Mouse (Mus musculus) midbrain, embryonic 15.5 days (tissue): ENCODE measurements around the gene Nrbf2. TPM values are rescaled to one million over a fixed set of nuclear protein-coding genes. Genes with fewer than 3 reads are reported as not detected.
A peak's percentile ranks its signal among the peaks of the same experiment; 100 is the strongest.

Experiments
- ATAC-seq: fragments of 200-750 bp; cut with Nextera tagmentation; replicated peaks from 2 replicates; pipeline ENCODE4 v1.8.0; 2017; ENCODE audit warnings: moderate TSS enrichment
- H3K27ac ChIP-seq: fragments of 300-500 bp; sonication (generic); 2 replicates; pipeline ENCODE4 v1.5.1; 2015; ENCODE audit warnings: mild to moderate bottlenecking, inconsistent platforms
- H3K27me3 ChIP-seq: fragments of 300-500 bp; sonication (generic); replicated peaks from 2 replicates; pipeline ENCODE4 v1.6.1; 2015; ENCODE audit warnings: inconsistent platforms
- H3K36me3 ChIP-seq: fragments of 300-500 bp; sonication (generic); replicated peaks from 2 replicates; pipeline ENCODE4 v1.6.1; 2015; ENCODE audit warnings: inconsistent platforms
- H3K4me1 ChIP-seq: fragments of 300-500 bp; sonication (generic); 2 replicates; pipeline ENCODE4 v1.6.1; 2015; ENCODE audit warnings: inconsistent platforms
- H3K4me2 ChIP-seq: fragments of 300-500 bp; sonication (generic); 2 replicates; pipeline ENCODE4 v1.6.1; 2015; ENCODE audit warnings: inconsistent platforms, mild to moderate bottlenecking, moderate library complexity
- H3K4me3 ChIP-seq: fragments of 300-500 bp; sonication (generic); 2 replicates; pipeline ENCODE4 v1.5.1; 2015; ENCODE audit warnings: mild to moderate bottlenecking, inconsistent platforms
- H3K9ac ChIP-seq: fragments of 300-500 bp; sonication (generic); 2 replicates; pipeline ENCODE4 v1.6.1; 2015; ENCODE audit warnings: mild to moderate bottlenecking, inconsistent platforms
- H3K9me3 ChIP-seq: fragments of 300-500 bp; sonication (generic); 2 replicates; pipeline ENCODE4 v1.6.1; 2016; ENCODE audit warnings: inconsistent platforms
- WGBS: fragments of 180-500 bp; shearing (Covaris S2); methylation state at CpG from one replicate; pipeline ENCODE4 v1.1.7; 2015; ENCODE audit warnings: mixed read lengths; 5-methylcytosine and 5-hydroxymethylcytosine counted together
- polyA plus RNA-seq: library from polyadenylated mRNA; unstranded; fragments of >200 nt; fragmentation: Nextera tagmentation; extraction: Ambion mirVana; gene quantifications from 2 replicates; pipeline ENCODE4 v1.2.1, GENCODE M21; 2015

The Nrbf2 gene
- polyA plus RNA-seq, 1 experiment from 2014 or later = 40.4 TPM

DNA sequence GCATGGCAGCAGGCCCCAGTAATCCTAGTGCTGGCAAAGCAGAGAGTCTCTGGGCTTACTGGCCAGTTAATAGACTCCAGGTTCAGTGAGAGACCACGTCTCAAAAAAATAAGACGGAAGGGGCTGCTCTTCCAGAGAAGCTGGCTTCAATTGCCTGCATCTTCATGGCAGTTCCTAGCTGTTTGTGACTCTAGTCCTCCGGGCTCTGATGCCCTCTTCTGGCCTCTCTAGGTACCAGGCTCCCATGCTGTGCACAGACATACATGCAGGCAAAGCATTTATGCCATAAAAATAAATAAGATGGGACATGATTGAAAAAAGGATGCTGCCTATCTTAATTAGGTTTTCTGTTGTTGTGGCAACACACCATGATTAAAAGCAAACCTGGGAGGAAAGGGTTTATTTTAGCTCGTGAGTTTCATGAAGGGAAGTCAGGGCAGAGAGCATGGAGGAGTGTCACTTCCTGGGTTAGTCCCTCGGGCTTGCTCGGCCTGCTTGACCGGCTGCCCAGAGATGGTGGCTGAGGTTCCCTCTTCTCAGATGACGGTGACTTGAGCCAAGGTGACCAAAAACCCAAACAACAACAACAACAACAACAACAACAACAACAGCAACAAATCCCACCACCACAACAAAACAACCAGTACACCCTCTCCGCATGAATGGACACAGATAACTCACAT is 26.3 kb upstream of the Nrbf2 start:
- Histone ChIP-seq H3K9me3 (no peaks in the 10 kb centered on the region), H3K27me3 (no peaks in the 10 kb centered on the region), H3K36me3 (no peaks in the 10 kb centered on the region), H3K9ac (no peak overlapping the region), H3K27ac (no peak overlapping the region), H3K4me1 (no peaks in the 10 kb centered on the region), H3K4me3 (no peak overlapping the region), H3K4me2 (no peak overlapping the region)
- 32% methylated on average over 9 of the region's 9 CpGs for WGBS
- 0 out of 2 replicates have a peak, but pooled peaks have one; percentile 59 for ATAC-seq

DNA sequence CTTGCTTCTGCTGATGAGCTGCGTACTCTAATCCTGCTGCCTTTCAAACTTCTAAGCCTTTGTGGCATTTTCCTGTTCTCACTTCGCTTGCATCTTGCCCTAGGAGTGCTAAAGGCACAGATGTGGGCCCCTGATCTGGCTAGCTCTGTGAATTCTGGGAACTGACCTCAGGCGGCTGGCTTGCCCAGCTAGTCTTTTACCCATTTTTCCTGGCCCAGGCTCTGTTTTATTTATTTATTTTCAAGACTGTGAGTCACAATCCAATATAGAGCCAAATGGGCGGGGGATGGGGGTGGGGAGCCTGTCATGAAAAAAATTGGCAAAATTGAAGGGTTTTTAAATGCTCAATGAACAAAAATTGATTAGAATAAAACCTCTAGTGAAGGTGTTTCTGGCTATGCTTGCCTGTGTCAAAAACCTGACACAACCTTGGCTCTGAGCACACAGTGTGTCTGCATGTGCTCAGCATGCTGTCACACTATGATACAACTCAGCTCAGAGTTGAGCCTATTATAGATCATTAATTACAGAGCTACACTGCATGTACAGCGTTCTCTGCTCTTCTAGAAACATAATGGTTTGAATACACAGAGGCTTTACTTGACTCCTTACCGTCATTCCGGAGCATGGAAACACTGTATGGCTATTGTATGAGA is 24.5 kb upstream of the Nrbf2 start:
- no peak for ATAC-seq
- Histone ChIP-seq H3K27me3 (no peaks in the 10 kb centered on the region), H3K4me1 (no peaks in the 10 kb centered on the region), H3K4me2 (no peak overlapping the region), H3K9me3 (no peaks in the 10 kb centered on the region), H3K4me3 (no peak overlapping the region), H3K27ac (no peak overlapping the region), H3K36me3 (no peaks in the 10 kb centered on the region), H3K9ac (no peak overlapping the region)
- 76% methylated on average over 7 of the region's 7 CpGs for WGBS

DNA sequence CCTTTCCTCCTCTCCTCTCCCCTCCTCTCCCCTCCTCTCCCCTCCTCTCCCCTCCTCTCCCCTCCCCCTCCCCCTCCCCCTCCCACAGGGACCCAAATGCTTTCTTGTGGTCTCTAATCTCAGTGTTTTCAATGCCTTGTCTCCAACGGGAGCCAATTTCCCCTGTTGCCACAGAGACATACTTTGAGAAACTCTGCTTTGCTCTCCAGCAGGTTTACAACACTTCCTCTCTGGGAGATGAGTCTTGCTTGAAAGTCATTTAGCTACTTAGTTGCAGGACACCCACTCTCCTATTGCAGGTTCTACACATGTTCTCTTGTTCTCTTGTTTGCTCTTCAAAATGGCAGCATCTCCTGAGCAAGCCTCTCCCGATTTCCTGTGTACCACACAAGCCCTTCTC is 17.2 kb upstream of the Nrbf2 start:
- Histone ChIP-seq H3K4me3 (no peak overlapping the region), H3K9ac (no peak overlapping the region), H3K4me2 (no peak overlapping the region), H3K4me1 (no peaks in the 10 kb centered on the region), H3K27ac (no peak overlapping the region), H3K27me3 (no peaks in the 10 kb centered on the region), H3K36me3 (no peaks in the 10 kb centered on the region), H3K9me3 (no peaks in the 10 kb centered on the region)
- WGBS = 69% methylated on average over 2 of the region's 2 CpGs
- no peak for ATAC-seq

DNA sequence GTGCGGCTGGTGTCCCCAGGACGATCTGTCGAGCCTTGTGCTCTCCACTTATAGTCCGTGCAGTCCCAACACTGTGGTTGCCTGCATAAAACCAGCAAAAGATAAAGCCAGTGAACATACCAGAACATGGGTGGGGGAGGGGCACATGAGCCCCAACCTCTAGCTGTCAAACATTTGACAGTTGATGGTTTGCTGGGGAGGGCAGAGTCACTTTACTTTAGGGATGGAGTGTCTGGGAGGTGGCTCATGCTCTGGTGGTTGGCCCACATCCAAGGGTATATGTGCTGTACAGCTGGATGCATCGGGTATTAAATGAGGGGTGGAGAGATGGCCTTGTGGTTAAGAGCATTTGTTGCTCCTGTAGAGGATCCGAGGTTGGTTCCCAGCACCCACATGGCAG is 15.9 kb upstream of the Nrbf2 start:
- WGBS = 94% methylated on average over 6 of the region's 6 CpGs
- no peak overlapping the region for H3K27ac ChIP-seq
- no peak overlapping the region for H3K9ac ChIP-seq
- ATAC-seq = no peak
- no peaks in the 10 kb centered on the region for H3K36me3 ChIP-seq
- H3K9me3 ChIP-seq = no peaks in the 10 kb centered on the region
- H3K4me1 ChIP-seq = no peaks in the 10 kb centered on the region
- H3K4me3 ChIP-seq = no peak overlapping the region
- H3K27me3 ChIP-seq = no peaks in the 10 kb centered on the region
- no peak overlapping the region for H3K4me2 ChIP-seq

DNA sequence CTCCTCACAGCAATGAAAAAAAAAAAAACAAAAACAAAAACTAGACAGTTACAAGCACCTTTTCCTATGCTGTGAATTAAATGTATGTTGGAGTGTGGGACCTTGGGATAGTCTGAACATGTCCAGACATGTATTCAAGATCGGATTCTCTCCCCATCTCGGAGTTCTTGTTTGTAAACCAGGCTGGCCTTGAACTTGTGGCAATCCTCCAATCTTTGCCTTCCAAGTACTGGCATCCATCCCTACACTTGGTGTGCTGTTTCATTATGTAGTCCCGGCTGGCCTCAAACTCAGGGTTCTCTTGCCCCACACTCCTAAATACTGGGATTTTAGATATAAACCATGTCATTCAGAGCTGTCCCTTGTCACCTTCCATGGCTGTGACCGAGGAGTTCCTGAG is 14.2 kb upstream of the Nrbf2 start:
- no peaks in the 10 kb centered on the region for H3K4me1 ChIP-seq
- 80% methylated on average over 4 of the region's 4 CpGs for WGBS
- no peak overlapping the region for H3K27ac ChIP-seq
- H3K27me3 ChIP-seq = no peaks in the 10 kb centered on the region
- no peak overlapping the region for H3K9ac ChIP-seq
- H3K4me3 ChIP-seq = no peak overlapping the region
- no peaks in the 10 kb centered on the region for H3K9me3 ChIP-seq
- no peaks in the 10 kb centered on the region for H3K36me3 ChIP-seq
- H3K4me2 ChIP-seq = no peak overlapping the region
- no peak for ATAC-seq

DNA sequence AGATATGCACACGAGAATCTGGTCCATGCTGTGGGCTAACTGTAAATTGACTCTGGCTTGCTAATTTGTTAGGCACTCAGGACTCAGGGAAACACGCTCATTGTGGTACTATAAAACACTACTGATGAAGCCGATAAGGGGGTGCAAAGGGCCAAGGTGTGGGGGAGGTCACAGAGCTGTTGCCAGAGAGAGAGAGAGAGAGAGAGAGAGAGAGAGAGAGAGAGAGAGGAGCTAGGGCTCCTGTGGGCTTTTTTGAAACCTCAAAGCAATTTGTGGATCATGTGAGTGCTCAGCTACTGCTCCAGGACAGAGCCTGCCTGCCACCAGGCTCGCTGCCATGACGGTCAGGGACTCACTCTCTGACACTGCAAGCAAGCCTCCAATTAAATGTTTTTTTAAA is 13.8 kb upstream of the Nrbf2 start:
- H3K4me2 ChIP-seq = no peak overlapping the region

DNA sequence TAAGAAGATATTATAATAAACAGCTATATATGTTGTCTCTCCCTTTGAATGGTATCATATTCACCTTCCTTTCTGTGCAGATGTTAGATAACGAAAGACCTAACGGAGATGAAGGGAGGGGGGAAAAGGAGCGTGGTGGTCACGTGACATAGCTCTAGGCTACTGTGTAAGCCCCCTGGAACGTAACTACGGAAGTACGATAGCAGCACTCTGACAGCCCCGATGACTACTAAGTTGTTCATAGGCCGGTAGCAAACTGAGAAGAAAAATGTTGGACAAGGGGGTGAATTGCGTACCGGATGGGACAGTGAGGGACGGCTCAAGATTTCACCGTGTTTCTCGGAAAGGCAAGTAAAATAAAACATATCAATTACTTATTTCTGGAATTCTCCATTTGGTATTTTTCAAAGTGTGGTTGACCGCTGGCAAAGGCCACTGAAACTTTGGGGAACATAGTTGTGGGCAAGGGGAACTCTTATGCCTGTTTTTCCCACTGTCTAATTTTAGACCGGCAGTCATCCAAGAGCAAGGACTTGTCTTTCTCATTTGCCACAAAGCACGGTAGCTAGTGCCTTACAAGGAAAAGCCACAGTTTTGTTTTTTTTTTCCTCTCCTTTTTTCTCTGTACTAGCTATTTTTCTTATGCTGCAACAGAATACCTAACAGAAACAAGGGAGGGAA is 12.2 kb upstream of the Nrbf2 start:
- Histone ChIP-seq H3K36me3 (no peaks in the 10 kb centered on the region), H3K27ac (no peak overlapping the region), H3K9me3 (no peaks in the 10 kb centered on the region), H3K4me2 (no peak overlapping the region), H3K9ac (no peak overlapping the region), H3K27me3 (no peaks in the 10 kb centered on the region), H3K4me1 (no peaks in the 10 kb centered on the region), H3K4me3 (no peak overlapping the region)
- 93% methylated on average over 17 of the region's 17 CpGs for WGBS
- no peak for ATAC-seq

More for the DNA sequence above, 13.8 kb upstream of the Nrbf2 start:
- ATAC-seq = no peak
- Histone ChIP-seq H3K9ac (no peak overlapping the region), H3K4me1 (no peaks in the 10 kb centered on the region), H3K9me3 (no peaks in the 10 kb centered on the region), H3K27ac (no peak overlapping the region), H3K4me3 (no peak overlapping the region), H3K27me3 (no peaks in the 10 kb centered on the region), H3K36me3 (no peaks in the 10 kb centered on the region)
- WGBS = 65% methylated on average over 5 of the region's 5 CpGs

DNA sequence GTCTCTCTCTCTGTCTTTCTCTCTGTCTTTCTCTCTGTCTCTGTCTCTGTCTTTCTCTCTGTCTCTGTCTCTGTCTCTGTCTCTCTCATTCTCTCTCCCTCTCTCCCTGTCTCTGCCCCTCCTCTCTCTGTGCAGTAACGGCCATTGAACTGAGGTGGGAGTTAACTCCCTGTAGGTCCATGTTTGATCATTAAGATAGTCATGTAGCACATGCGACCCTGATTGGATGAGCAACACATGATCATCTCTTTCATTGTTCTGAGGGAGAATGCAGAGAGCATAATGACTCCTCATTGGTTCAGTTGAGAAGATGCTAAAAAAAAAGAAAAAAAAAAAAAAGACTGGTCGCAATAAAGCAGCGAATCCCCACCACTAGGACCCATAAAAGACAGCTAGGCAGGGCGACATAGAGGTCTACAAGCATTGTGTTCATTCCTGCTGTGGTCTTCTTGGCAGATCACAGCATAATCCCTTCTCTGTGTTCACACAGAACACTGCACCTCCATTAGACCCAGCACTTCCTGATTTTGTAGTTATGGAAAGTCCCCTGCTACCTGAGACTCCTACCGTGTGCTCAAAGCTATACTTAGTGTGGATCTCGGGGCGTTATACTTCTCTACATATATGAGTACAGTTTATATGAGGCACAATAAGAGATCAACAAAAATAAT is 11.5 kb upstream of the Nrbf2 start:
- 86% methylated on average over 8 of the region's 8 CpGs for WGBS
- Histone ChIP-seq H3K9me3 (no peaks in the 10 kb centered on the region), H3K4me1 (no peaks in the 10 kb centered on the region)

DNA sequence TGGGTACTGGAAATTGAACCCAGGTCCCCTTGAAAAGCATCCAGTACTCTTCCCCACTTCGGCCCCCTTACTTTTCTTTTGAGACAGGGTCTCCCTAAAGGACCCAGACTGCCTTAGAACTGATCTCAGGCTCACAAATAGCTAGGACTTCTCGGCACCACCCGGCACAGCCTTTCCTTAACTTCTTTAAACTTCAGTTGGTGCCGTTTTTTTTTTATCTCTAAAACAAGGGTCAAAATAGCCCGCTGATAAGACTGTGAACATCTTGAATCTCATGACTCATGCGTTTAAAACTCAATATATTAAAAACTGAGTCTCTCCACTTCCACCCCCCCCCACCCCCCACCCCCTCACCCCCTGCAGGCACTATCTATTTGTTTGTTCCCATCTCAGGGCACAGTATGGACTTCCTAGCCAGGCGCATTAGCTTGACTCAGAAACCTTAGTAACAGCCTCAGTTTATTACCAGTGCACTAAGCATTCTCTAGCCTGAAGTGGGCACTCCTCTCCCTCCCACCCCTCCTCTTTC is 10.9 kb upstream of the Nrbf2 start:
- Histone ChIP-seq H3K27ac (no peak overlapping the region), H3K9me3 (no peaks in the 10 kb centered on the region), H3K9ac (no peak overlapping the region), H3K4me1 (no peaks in the 10 kb centered on the region), H3K27me3 (no peaks in the 10 kb centered on the region), H3K4me3 (no peak overlapping the region), H3K4me2 (no peak overlapping the region), H3K36me3 (no peaks in the 10 kb centered on the region)
- no peak for ATAC-seq
- 87% methylated on average over 7 of the region's 7 CpGs for WGBS

More for the DNA sequence above, 11.5 kb upstream of the Nrbf2 start:
- ATAC-seq = no peak
- Histone ChIP-seq H3K36me3 (no peaks in the 10 kb centered on the region), H3K9ac (no peak overlapping the region), H3K4me3 (no peak overlapping the region), H3K27ac (no peak overlapping the region), H3K4me2 (no peak overlapping the region), H3K27me3 (no peaks in the 10 kb centered on the region)

DNA sequence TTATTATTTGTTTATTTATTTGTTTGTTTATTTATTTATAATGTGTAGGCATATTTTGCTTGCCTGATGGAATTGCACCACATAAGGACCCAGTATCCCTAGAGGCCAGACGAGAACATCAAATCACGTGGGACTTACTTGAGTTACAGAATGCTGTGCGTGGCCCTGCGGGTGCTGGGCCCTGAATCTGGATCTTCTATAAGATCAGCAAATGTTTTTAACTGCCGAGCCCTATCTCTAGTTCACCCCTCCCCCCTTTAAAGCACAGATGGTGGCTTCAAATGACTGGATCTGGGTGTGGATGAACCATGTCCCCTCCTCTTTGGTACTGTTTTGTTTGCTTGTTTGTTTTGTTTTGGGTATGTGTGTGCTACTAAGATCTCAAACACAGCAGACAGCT is 10.2 kb upstream of the Nrbf2 start:
- Histone ChIP-seq H3K9me3 (no peaks in the 10 kb centered on the region), H3K4me1 (no peaks in the 10 kb centered on the region), H3K27ac (no peak overlapping the region), H3K27me3 (no peaks in the 10 kb centered on the region), H3K4me2 (no peak overlapping the region), H3K9ac (no peak overlapping the region), H3K4me3 (no peak overlapping the region), H3K36me3 (no peaks in the 10 kb centered on the region)
- no peak for ATAC-seq
- WGBS = 78% methylated on average over 5 of the region's 5 CpGs

DNA sequence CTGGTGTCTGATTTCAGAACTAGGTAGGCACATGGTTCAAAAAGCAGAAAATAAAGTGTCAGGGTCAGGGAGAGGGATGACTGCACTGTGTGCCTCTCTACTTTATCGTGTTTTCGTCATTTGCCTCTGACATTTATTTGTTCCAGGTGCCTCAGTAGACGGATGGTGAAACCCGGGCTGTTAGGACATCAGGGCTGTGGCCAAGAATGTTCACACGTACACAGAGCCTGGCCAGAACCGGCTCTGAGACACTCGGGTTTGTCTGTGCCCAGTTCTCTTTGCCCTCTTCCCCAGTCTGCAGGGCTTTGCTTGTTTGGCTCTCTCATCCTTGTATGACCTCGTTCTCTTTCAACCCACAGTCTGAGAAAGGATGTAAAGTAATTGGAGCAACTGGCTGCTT is 6.0 kb upstream of the Nrbf2 start:
- no peak overlapping the region for H3K4me3 ChIP-seq
- WGBS = 82% methylated on average over 8 of the region's 8 CpGs
- no peak for ATAC-seq

DNA sequence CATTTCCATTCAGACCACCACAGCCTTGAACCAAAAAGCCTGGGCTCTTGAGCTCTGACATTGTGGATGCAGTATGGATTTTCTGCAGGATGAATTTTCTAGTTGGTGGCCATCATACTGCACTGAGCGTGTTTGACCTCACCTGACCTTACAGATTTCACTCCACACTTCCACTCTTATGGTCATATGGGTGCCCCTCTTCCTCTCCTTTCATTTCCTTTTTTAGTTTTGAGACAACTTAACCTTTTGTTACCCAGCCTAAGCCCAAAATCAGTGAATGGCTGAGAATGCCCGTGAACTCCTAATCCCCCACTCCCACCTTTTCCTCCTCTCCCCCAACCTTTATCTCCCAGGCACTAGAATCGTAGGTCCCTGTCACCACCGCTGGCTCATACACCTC is 5.5 kb upstream of the Nrbf2 start:
- H3K4me2 ChIP-seq = no peak overlapping the region
- H3K4me3 ChIP-seq = no peak overlapping the region
- 63% methylated on average over 4 of the region's 4 CpGs for WGBS
- H3K27ac ChIP-seq = no peak overlapping the region
- H3K9me3 ChIP-seq = no peaks in the 10 kb centered on the region
- no peaks in the 10 kb centered on the region for H3K27me3 ChIP-seq
- no peaks in the 10 kb centered on the region for H3K4me1 ChIP-seq
- H3K9ac ChIP-seq = no peak overlapping the region
- no peaks in the 10 kb centered on the region for H3K36me3 ChIP-seq
- no peak for ATAC-seq

More for the DNA sequence above, 6.0 kb upstream of the Nrbf2 start:
- Histone ChIP-seq H3K9ac (no peak overlapping the region), H3K27me3 (no peaks in the 10 kb centered on the region), H3K4me1 (no peaks in the 10 kb centered on the region), H3K27ac (no peak overlapping the region), H3K4me2 (no peak overlapping the region), H3K36me3 (no peaks in the 10 kb centered on the region), H3K9me3 (no peaks in the 10 kb centered on the region)
